Comparison of ENCODE assay signal across 8 mouse cellular contexts in genomic region chr5:110598298-110599095, GRCm38 (mm10). TPM values are rescaled to one million over a fixed set of nuclear protein-coding genes. Genes with fewer than 3 reads are reported as not detected.
DNase-seq lines count a peak whose midpoint lies in the region; ATAC-seq and TF ChIP-seq lines count a peak whose summit lies in the region.

No protein-coding gene starts in this region.

- H3K27ac ChIP-seq in heart, embryonic 15.5 days, result no peak overlapping the region
- no peak overlapping the region for H3K27ac ChIP-seq in heart, embryonic 12.5 days (ENCODE audit: poor library complexity, severe bottlenecking)
- no peak overlapping the region for H3K27ac ChIP-seq in kidney, postnatal 0 days
- no peak overlapping the region for H3K27ac ChIP-seq in liver, embryonic 12.5 days

- 16% methylated on average over 12 of the region's 12 CpGs for WGBS in heart, embryonic 15.5 days
- WGBS in heart, embryonic 12.5 days, result 25% methylated on average over 12 of the region's 12 CpGs
- 12% methylated on average over 12 of the region's 12 CpGs for WGBS in kidney, postnatal 0 days
- 21% methylated on average over 12 of the region's 12 CpGs for WGBS in liver, embryonic 12.5 days (ENCODE audit: insufficient replicate concordance)

- 0 out of 2 replicates have a peak, but pooled peaks cover 8% of the 10 kb centered on the region for H3K4me1 ChIP-seq in heart, embryonic 15.5 days (replicated peaks)
- H3K4me1 ChIP-seq in heart, embryonic 12.5 days (replicated peaks), result no peaks in the 10 kb centered on the region
- H3K4me1 ChIP-seq in kidney, postnatal 0 days (replicated peaks; ENCODE audit: insufficient read depth, low read length), result peaks cover 12% of the 10 kb centered on the region; the same call in 1 of the 2 replicates
- H3K4me1 ChIP-seq in liver, embryonic 12.5 days, result no peaks in the 10 kb centered on the region

- H3K27me3 ChIP-seq in heart, embryonic 15.5 days, result no peaks in the 10 kb centered on the region
- peaks cover 26% of the 10 kb centered on the region for H3K27me3 ChIP-seq in heart, embryonic 12.5 days (replicated peaks)
- no peaks in the 10 kb centered on the region for H3K27me3 ChIP-seq in kidney, postnatal 0 days (ENCODE audit: insufficient read depth, low read length)
- H3K27me3 ChIP-seq in liver, embryonic 12.5 days (replicated peaks), result peaks cover 34% of the 10 kb centered on the region; the same call in 1 of the 2 replicates

- H3K36me3 ChIP-seq in heart, embryonic 15.5 days, result no peaks in the 10 kb centered on the region
- H3K36me3 ChIP-seq in heart, embryonic 12.5 days, result no peaks in the 10 kb centered on the region
- no peaks in the 10 kb centered on the region for H3K36me3 ChIP-seq in kidney, postnatal 0 days (ENCODE audit: insufficient read depth, low read length)
- no peaks in the 10 kb centered on the region for H3K36me3 ChIP-seq in liver, embryonic 12.5 days

- no peak overlapping the region; the same call in 1 of the 2 replicates for H3K4me2 ChIP-seq in heart, embryonic 15.5 days
- no peak overlapping the region for H3K4me2 ChIP-seq in heart, embryonic 12.5 days
- H3K4me2 ChIP-seq in kidney, postnatal 0 days (ENCODE audit: low read length), result peak overlapping the region; percentile 13
- no peak overlapping the region for H3K4me2 ChIP-seq in liver, embryonic 12.5 days

- no peak overlapping the region for H3K4me3 ChIP-seq in heart, embryonic 15.5 days
- H3K4me3 ChIP-seq in heart, embryonic 12.5 days, result no peak overlapping the region
- H3K4me3 ChIP-seq in kidney, postnatal 0 days (replicated peaks; ENCODE audit: low read depth, low read length), result no peak overlapping the region
- no peak overlapping the region for H3K4me3 ChIP-seq in liver, embryonic 12.5 days

- no peaks in the 10 kb centered on the region for H3K9me3 ChIP-seq in heart, embryonic 15.5 days (replicated peaks)
- no peaks in the 10 kb centered on the region for H3K9me3 ChIP-seq in heart, embryonic 12.5 days (replicated peaks)
- no peaks in the 10 kb centered on the region for H3K9me3 ChIP-seq in kidney, postnatal 0 days (replicated peaks; ENCODE audit: low read length)
- no peaks in the 10 kb centered on the region for H3K9me3 ChIP-seq in liver, embryonic 12.5 days (replicated peaks)

- ATAC-seq in heart, embryonic 15.5 days (replicated peaks; ENCODE audit: insufficient number of reproducible peaks, insufficient read depth, low FRiP score, low read depth), result 0 out of 2 replicates have a peak, but pooled peaks have one; percentile 20
- no peak for ATAC-seq in heart, embryonic 12.5 days (ENCODE audit: insufficient number of reproducible peaks, low FRiP score)
- no peak; the same call in 1 of the 2 replicates for ATAC-seq in kidney, postnatal 0 days (replicated peaks; ENCODE audit: low FRiP score, low read depth)
- ATAC-seq in liver, embryonic 12.5 days, result no peak

- H3K9ac ChIP-seq in heart, embryonic 15.5 days, result no peak overlapping the region
- H3K9ac ChIP-seq in heart, embryonic 12.5 days, result no peak overlapping the region
- H3K9ac ChIP-seq in kidney, postnatal 0 days (ENCODE audit: low read depth, low read length), result no peak overlapping the region
- H3K9ac ChIP-seq in liver, embryonic 12.5 days, result no peak overlapping the region

- no peak for TF ChIP-seq CTCF in kidney, postnatal 0 days (IDR thresholded peaks at IDR 0.05; ENCODE audit: low read depth)

- peak; percentile 90 for DNase-seq in right cerebral cortex, adult 18-20 months
- DNase-seq in right cerebral cortex, postnatal 4 days, result no peak
- peak; percentile 82 for DNase-seq in kidney, postnatal 0 days (ENCODE audit: low spot score)
- DNase-seq in testis, postnatal 10 days (ENCODE audit: low spot score), result peak; percentile 56
- DNase-seq in adrenal gland, adult 8-10 months, result no peak

RNA-seq across cellular contexts. Expression of gene Galnt9, which starts 54.3 kb away (rescaled TPM):
- 0.05 and 0.33 TPM in 2 replicates for polyA plus RNA-seq in heart, embryonic 15.5 days (2015; fragmentation: Nextera tagmentation; extraction: Ambion mirVana)
- polyA plus RNA-seq in heart, embryonic 12.5 days (2016; fragmentation: Nextera tagmentation; extraction: Ambion mirVana), result not detected in 2 replicates
- polyA plus RNA-seq in kidney, postnatal 0 days (2015; fragmentation: Nextera tagmentation; extraction: Ambion mirVana), result 0.56 and 0.95 TPM in 2 replicates
- total RNA-seq in adrenal gland, adult 8-10 months (2022), result under 1 TPM; 0.14 to 0.17 (median 0.16) TPM
- not detected in 2 replicates for polyA plus RNA-seq in liver, embryonic 12.5 days (2016; fragmentation: Nextera tagmentation; extraction: Ambion mirVana)

RNA-seq across cellular contexts. Expression of gene Noc4l, which starts 54.7 kb away (rescaled TPM):
- polyA plus RNA-seq in heart, embryonic 15.5 days (2015; fragmentation: Nextera tagmentation; extraction: Ambion mirVana), result 24.1 and 39.4 TPM in 2 replicates
- 34.0 and 35.7 TPM in 2 replicates for polyA plus RNA-seq in heart, embryonic 12.5 days (2016; fragmentation: Nextera tagmentation; extraction: Ambion mirVana)
- 33.8 and 37.1 TPM in 2 replicates for polyA plus RNA-seq in kidney, postnatal 0 days (2015; fragmentation: Nextera tagmentation; extraction: Ambion mirVana)
- total RNA-seq in adrenal gland, adult 8-10 months (2022), result 10 to 100 TPM; 16.0 to 22.6 (median 19.0) TPM
- 88.5 and 92.4 TPM in 2 replicates for polyA plus RNA-seq in liver, embryonic 12.5 days (2016; fragmentation: Nextera tagmentation; extraction: Ambion mirVana)

RNA-seq across cellular contexts. Expression of gene Ddx51, which starts 54.8 kb away (rescaled TPM):
- polyA plus RNA-seq in heart, embryonic 15.5 days (2015; fragmentation: Nextera tagmentation; extraction: Ambion mirVana), result 11.2 and 11.8 TPM in 2 replicates
- polyA plus RNA-seq in heart, embryonic 12.5 days (2016; fragmentation: Nextera tagmentation; extraction: Ambion mirVana), result 20.6 and 24.1 TPM in 2 replicates
- polyA plus RNA-seq in kidney, postnatal 0 days (2015; fragmentation: Nextera tagmentation; extraction: Ambion mirVana), result 14.2 and 15.6 TPM in 2 replicates
- total RNA-seq in adrenal gland, adult 8-10 months (2022), result 10 to 100 TPM; 24.3 to 30.8 (median 26.9) TPM
- polyA plus RNA-seq in liver, embryonic 12.5 days (2016; fragmentation: Nextera tagmentation; extraction: Ambion mirVana), result 30.2 and 36.3 TPM in 2 replicates

Comparison
In these comparisons a context has a peak if more than half of its experiments do, and no peak if none do; other contexts are left out.
1. DNase-seq: peak in right cerebral cortex, adult 18-20 months (single experiment), kidney, postnatal 0 days (single experiment) and testis, postnatal 10 days (single experiment); none in right cerebral cortex, postnatal 4 days (single experiment) and adrenal gland, adult 8-10 months (single experiment).